Mouse (Mus musculus) hindbrain, embryonic 13.5 days (tissue): ENCODE measurements around the gene Mansc1. TPM values are rescaled to one million over a fixed set of nuclear protein-coding genes. Genes with fewer than 3 reads are reported as not detected.

ENCODE experiments used
- polyA plus RNA-seq: library from polyadenylated mRNA; unstranded; fragments of >200 nt; fragmentation: Nextera tagmentation; extraction: Ambion mirVana; gene quantifications from 2 replicates; pipeline ENCODE4 v1.2.1, GENCODE M21; 2015

The Mansc1 gene
- polyA plus RNA-seq, 1 experiment from 2014 or later: 0.95 TPM

Other genes starting within 250 kb of the Mansc1 start
- 0.08 TPM in 1 of 2 replicates, not detected in the other for gene Bcl2l14, start 236.2 kb downstream of the Mansc1 start, polyA plus RNA-seq
- gene Lrp6, start 65.5 kb downstream of the Mansc1 start, polyA plus RNA-seq: 20.6 and 22.3 TPM in 2 replicates
- 48.2 and 48.7 TPM in 2 replicates for gene Borcs5, start 7.0 kb upstream of the Mansc1 start, polyA plus RNA-seq
- 5.5 and 5.7 TPM in 2 replicates for gene Dusp16, start 160.1 kb upstream of the Mansc1 start, polyA plus RNA-seq
- 3.8 and 4.8 TPM in 2 replicates for gene Crebl2, start 197.7 kb upstream of the Mansc1 start, polyA plus RNA-seq